Mouse (Mus musculus) forebrain, embryonic 16.5 days (tissue): ENCODE data around the gene Lims1. TPM values are rescaled to one million over a fixed set of nuclear protein-coding genes. Genes with fewer than 3 reads are reported as not detected.

ENCODE experiments used
- ATAC-seq: fragments of 200-750 bp; cut with Nextera tagmentation; 2 replicates; pipeline ENCODE4 v1.8.0; 2017; ENCODE audit warnings: mild to moderate bottlenecking, moderate library complexity
- H3K27ac ChIP-seq: fragments of 300-500 bp; sonication (generic); 2 replicates; pipeline ENCODE4 v1.5.1; 2014; ENCODE audit warnings: low read length, control low read depth
- H3K27me3 ChIP-seq: fragments of 300-500 bp; sonication (generic); replicated peaks from 2 replicates; pipeline ENCODE4 v1.6.1; 2014; ENCODE audit warnings: low read length; ENCODE audit not compliant: control insufficient read depth, insufficient read depth
- H3K36me3 ChIP-seq: fragments of 300-500 bp; sonication (generic); 2 replicates; pipeline ENCODE4 v1.6.1; 2014; ENCODE audit not compliant: control insufficient read depth, insufficient read depth
- H3K4me1 ChIP-seq: fragments of 300-500 bp; sonication (generic); replicated peaks from 2 replicates; pipeline ENCODE4 v1.6.1; 2014; ENCODE audit warnings: low read length; ENCODE audit not compliant: control insufficient read depth, insufficient read depth
- H3K4me2 ChIP-seq: fragments of 300-500 bp; sonication (generic); 2 replicates; pipeline ENCODE4 v1.6.1; 2014; ENCODE audit warnings: mild to moderate bottlenecking, low read length, control low read depth
- H3K4me3 ChIP-seq: fragments of 300-500 bp; sonication (generic); replicated peaks from 2 replicates; pipeline ENCODE4 v1.5.1; 2014; ENCODE audit warnings: mild to moderate bottlenecking, low read length, control low read depth
- H3K9ac ChIP-seq: fragments of 300-500 bp; sonication (generic); replicated peaks from 2 replicates; pipeline ENCODE4 v1.6.1; 2014; ENCODE audit warnings: low read depth, low read length, control low read depth
- H3K9me3 ChIP-seq: fragments of 300-500 bp; sonication (generic); 2 replicates; pipeline ENCODE4 v1.6.1; 2016; ENCODE audit warnings: low read length; ENCODE audit not compliant: control insufficient read depth
- WGBS: fragments of 180-500 bp; shearing (Covaris S2); extraction: QIAGEN DNeasy Blood & Tissue Kit; methylation state at CpG from one replicate; pipeline ENCODE4 v1.1.7; 2014; 5-methylcytosine and 5-hydroxymethylcytosine counted together
- polyA plus RNA-seq: library from polyadenylated mRNA; unstranded; fragments of >200 nt; fragmentation: Nextera tagmentation; extraction: Ambion mirVana; gene quantifications from 2 replicates; pipeline ENCODE4 v1.2.1, GENCODE M21; 2015

Gene Lims1
- polyA plus RNA-seq, 1 experiment from 2014 or later, result 64.2 TPM

- no peak for ATAC-seq
- no peak overlapping the region for H3K27ac ChIP-seq
- H3K27me3 ChIP-seq, result no peaks in the 10 kb centered on the region
- WGBS, result 85% methylated on average over 3 of the region's 3 CpGs
- peaks cover 19% of the 10 kb centered on the region for H3K4me1 ChIP-seq
- H3K4me3 ChIP-seq, result no peak overlapping the region
- H3K9ac ChIP-seq, result no peak overlapping the region
- no peak overlapping the region for H3K4me2 ChIP-seq
- no peaks in the 10 kb centered on the region for H3K9me3 ChIP-seq
- no peaks in the 10 kb centered on the region for H3K36me3 ChIP-seq
Observed at GRCm38 (mm10) chr10:58388648-58389047, 65.4 kb downstream of the Lims1 start.

- ATAC-seq, result no peak
- Histone ChIP-seq H3K4me3 (no peak overlapping the region), H3K27ac (no peak overlapping the region), H3K27me3 (no peaks in the 10 kb centered on the region), H3K4me2 (no peak overlapping the region), H3K4me1 (peaks cover 14% of the 10 kb centered on the region), H3K36me3 (no peaks in the 10 kb centered on the region), H3K9me3 (no peaks in the 10 kb centered on the region), H3K9ac (no peak overlapping the region)
- 67% methylated on average over 3 of the region's 3 CpGs for WGBS
Observed at GRCm38 (mm10) chr10:58389151-58389550, 65.9 kb downstream of the Lims1 start.

- no peaks in the 10 kb centered on the region for H3K27me3 ChIP-seq
- 91% methylated on average over 4 of the region's 4 CpGs for WGBS
- no peak overlapping the region for H3K9ac ChIP-seq
- no peaks in the 10 kb centered on the region for H3K4me1 ChIP-seq
- no peaks in the 10 kb centered on the region for H3K9me3 ChIP-seq
- no peaks in the 10 kb centered on the region for H3K36me3 ChIP-seq
- no peak overlapping the region for H3K27ac ChIP-seq
- no peak overlapping the region for H3K4me2 ChIP-seq
- ATAC-seq, result no peak
- no peak overlapping the region for H3K4me3 ChIP-seq
Observed at GRCm38 (mm10) chr10:58392435-58392834, 69.2 kb downstream of the Lims1 start.

GRCm38 (mm10) chr10:58393026-58394014 is 70.1 kb downstream of the Lims1 start:
- 88% methylated on average over 7 of the region's 7 CpGs for WGBS

GRCm38 (mm10) chr10:58394170-58394569 is 70.9 kb downstream of the Lims1 start:
- H3K9ac ChIP-seq, result no peak overlapping the region
- no peak overlapping the region for H3K27ac ChIP-seq
- WGBS, result 81% methylated on average over 10 of the region's 10 CpGs
- no peak for ATAC-seq
- H3K9me3 ChIP-seq, result no peaks in the 10 kb centered on the region
- no peaks in the 10 kb centered on the region for H3K27me3 ChIP-seq
- H3K4me2 ChIP-seq, result no peak overlapping the region
- H3K36me3 ChIP-seq, result no peaks in the 10 kb centered on the region
- no peaks in the 10 kb centered on the region for H3K4me1 ChIP-seq
- H3K4me3 ChIP-seq, result no peak overlapping the region

More at GRCm38 (mm10) chr10:58393026-58394014, 70.1 kb downstream of the Lims1 start:
- Histone ChIP-seq H3K27ac (no peak overlapping the region), H3K36me3 (no peaks in the 10 kb centered on the region), H3K27me3 (no peaks in the 10 kb centered on the region), H3K9ac (no peak overlapping the region), H3K4me2 (no peak overlapping the region), H3K4me1 (no peaks in the 10 kb centered on the region), H3K9me3 (no peaks in the 10 kb centered on the region), H3K4me3 (no peak overlapping the region)
- ATAC-seq, result no peak

GRCm38 (mm10) chr10:58395315-58395714 is 72.0 kb downstream of the Lims1 start:
- H3K9ac ChIP-seq, result no peak overlapping the region
- H3K9me3 ChIP-seq, result no peaks in the 10 kb centered on the region
- ATAC-seq, result no peak
- no peak overlapping the region for H3K4me2 ChIP-seq
- H3K4me3 ChIP-seq, result no peak overlapping the region
- H3K27ac ChIP-seq, result no peak overlapping the region
- WGBS, result 97% methylated on average over 4 of the region's 4 CpGs
- no peaks in the 10 kb centered on the region for H3K4me1 ChIP-seq
- H3K36me3 ChIP-seq, result no peaks in the 10 kb centered on the region
- no peaks in the 10 kb centered on the region for H3K27me3 ChIP-seq

GRCm38 (mm10) chr10:58395723-58396122 is 72.5 kb downstream of the Lims1 start:
- Histone ChIP-seq H3K9me3 (no peaks in the 10 kb centered on the region), H3K9ac (no peak overlapping the region), H3K27ac (no peak overlapping the region), H3K36me3 (no peaks in the 10 kb centered on the region), H3K4me3 (no peak overlapping the region), H3K4me2 (no peak overlapping the region), H3K27me3 (no peaks in the 10 kb centered on the region), H3K4me1 (no peaks in the 10 kb centered on the region)
- ATAC-seq, result no peak
- WGBS, result 91% methylated on average over 2 of the region's 2 CpGs

GRCm38 (mm10) chr10:58396600-58396999 is 73.3 kb downstream of the Lims1 start:
- no peak overlapping the region for H3K27ac ChIP-seq

GRCm38 (mm10) chr10:58398941-58399340 is 75.7 kb downstream of the Lims1 start:
- 92% methylated on average over 8 of the region's 8 CpGs for WGBS
- H3K27me3 ChIP-seq, result no peaks in the 10 kb centered on the region

More at GRCm38 (mm10) chr10:58396600-58396999, 73.3 kb downstream of the Lims1 start:
- H3K36me3 ChIP-seq, result no peaks in the 10 kb centered on the region
- WGBS, result 51% methylated on average over 3 of the region's 3 CpGs
- peak; percentile 28; the same call in 1 of the 2 replicates for ATAC-seq
- no peak overlapping the region for H3K4me3 ChIP-seq
- no peaks in the 10 kb centered on the region for H3K4me1 ChIP-seq
- H3K4me2 ChIP-seq, result no peak overlapping the region
- no peaks in the 10 kb centered on the region for H3K9me3 ChIP-seq
- H3K27me3 ChIP-seq, result no peaks in the 10 kb centered on the region
- no peak overlapping the region for H3K9ac ChIP-seq

More at GRCm38 (mm10) chr10:58398941-58399340, 75.7 kb downstream of the Lims1 start:
- Histone ChIP-seq H3K27ac (no peak overlapping the region), H3K9me3 (no peaks in the 10 kb centered on the region), H3K4me1 (no peaks in the 10 kb centered on the region), H3K9ac (no peak overlapping the region), H3K4me2 (no peak overlapping the region), H3K4me3 (no peak overlapping the region), H3K36me3 (no peaks in the 10 kb centered on the region)
- ATAC-seq, result no peak
